Mouse (Mus musculus): ENCODE data around the gene Chd4.
A peak's percentile ranks its signal among the peaks of the same experiment; 100 is the strongest.

The Chd4 gene

GRCm38 (mm10) chr6:125137002-125137671, 41.4 kb downstream of the Chd4 start:
- peak in 1 of 2 experiments; percentile 67 for DNase-seq (ENCODE audit: inconsistent age in 2 of 2, low spot score in 1 of 2)

DNA sequence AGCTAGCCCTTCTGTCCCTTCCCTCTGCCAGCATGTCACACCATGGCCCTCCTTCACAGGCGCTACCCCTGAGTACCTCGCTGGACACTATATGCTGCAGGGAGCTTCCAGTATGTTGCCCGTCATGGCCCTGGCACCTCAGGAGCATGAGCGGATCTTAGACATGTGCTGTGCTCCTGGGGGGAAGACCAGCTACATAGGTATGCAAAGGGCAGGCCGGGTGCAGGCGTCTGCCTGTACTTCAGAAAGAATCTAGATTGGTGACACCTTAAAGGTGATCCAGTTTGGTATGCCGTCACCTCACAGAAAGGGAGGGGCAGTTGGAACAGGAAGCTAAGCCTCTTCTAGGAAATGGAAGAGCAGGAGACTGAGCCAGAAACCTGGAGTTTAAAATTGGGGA, 44.0 kb downstream of the Chd4 start:
- no peak for DNase-seq (ENCODE audit: inconsistent age in 2 of 2, low spot score in 1 of 2)

DNA sequence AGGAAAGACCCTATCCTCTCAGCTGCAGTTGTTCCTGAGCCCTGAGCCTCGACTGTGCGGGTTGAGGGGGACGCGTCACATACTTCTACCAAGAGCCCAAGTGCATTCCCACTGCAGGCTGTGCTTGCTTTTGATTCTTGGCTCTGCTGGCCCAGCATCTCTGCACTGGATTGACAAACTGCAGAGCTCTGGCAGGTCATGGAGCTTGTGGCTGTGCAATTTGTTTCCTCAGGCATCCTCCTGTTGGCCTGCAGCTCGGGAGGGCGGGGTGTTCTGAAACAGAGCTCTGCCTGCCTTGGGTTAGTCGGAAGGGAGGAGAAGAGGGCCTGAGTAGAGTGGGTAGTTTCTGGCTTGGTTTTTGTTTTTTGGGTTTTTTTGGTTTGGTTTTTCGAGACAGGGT, 46.7 kb downstream of the Chd4 start:
- no peak for DNase-seq (ENCODE audit: inconsistent age in 2 of 2, low spot score in 1 of 2)

DNA sequence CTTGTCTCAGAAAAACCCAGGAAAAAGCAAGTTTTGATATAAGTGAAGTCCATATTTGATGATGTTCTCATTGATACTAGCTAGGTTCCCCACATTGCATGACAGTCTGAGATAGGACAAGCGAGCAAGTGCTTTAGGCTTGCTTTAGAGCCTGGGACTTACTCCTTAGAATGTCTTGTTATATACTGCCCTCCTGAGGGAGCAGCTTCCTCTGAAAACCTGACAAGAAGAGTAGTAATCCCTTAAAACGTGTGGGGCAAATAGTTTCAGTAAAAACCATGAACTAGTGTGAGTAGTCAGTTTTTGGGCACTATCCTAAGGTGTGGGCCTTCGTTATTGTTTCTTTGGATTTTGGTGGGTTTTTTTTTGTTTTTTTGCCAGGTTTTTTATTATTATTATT, 47.3 kb downstream of the Chd4 start:
- DNase-seq (ENCODE audit: inconsistent age in 2 of 2, low spot score in 1 of 2): no peak

- DNase-seq (ENCODE audit: inconsistent age in 2 of 2, low spot score in 1 of 2): no peak
Observed at GRCm38 (mm10) chr6:125143904-125144303, 48.1 kb downstream of the Chd4 start.

DNA sequence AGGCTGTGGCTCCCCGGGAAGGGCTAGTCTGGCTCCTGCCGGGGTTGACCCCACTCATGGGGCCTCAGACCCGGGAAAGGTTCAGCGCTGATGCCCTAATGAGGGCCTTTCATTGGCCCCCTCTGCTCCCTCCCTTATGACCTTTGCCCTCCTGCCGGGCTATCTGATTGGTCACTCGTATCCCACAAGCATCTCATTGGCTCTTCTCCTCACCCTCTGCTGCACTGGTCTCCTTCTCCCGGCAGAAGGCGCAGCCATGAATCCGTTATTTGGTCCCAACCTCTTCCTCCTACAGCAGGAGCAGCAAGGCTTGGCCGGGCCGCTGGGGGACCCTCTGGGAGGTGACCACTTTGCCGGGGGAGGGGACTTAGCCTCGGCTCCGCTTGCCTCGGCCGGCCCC, 49.2 kb downstream of the Chd4 start, which contains the start of gene Iffo1:
Iffo1 (plus strand) TSS at position 241 of the 400 bp plus-strand sequence.
- peak; percentile 93 to 97 for DNase-seq (ENCODE audit: inconsistent age in 2 of 2, low spot score in 1 of 2)

- no peak for DNase-seq (ENCODE audit: inconsistent age in 2 of 2, low spot score in 1 of 2)
Observed at GRCm38 (mm10) chr6:125145479-125145951, 49.7 kb downstream of the Chd4 start.

DNA sequence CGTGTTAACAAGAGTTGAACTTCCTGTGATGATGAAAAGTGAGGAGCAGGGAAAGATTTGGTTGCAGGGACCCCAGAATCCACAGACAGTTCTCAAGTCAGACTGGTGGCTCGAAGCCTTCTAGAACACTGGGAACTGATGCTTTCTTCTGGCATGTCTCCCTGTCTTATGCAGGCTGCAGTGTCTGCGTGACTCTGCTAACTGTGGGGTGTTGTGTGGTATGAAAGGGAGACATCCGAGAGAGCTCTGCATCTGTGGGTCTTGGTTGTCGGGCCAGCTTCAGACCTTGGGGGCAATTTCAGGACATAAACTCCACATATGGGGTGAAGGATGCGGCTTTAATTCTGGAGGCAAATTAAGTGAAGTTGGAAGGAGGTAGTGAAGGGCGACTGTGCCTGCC, 50.4 kb downstream of the Chd4 start:
- DNase-seq (ENCODE audit: inconsistent age in 2 of 2, low spot score in 1 of 2): no peak

DNA sequence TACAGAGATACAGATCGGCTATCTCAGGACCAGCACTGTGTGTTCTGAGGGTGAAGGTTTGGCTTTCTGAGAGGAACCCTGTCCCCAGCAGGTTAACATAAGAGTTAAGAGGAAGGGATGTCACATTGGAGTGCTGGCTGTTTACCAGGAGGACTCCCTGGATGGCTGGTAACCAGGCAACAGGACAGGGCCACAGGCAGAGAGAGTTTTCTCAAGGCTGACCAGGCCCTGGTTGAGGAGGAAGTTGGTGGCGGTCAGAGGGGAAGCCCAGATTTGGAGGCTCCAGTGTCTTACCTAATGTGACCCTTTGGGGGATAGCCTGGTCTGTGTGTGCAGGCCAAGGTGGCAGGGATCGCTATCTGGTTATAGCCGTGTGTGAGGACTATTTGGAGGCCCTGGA, 51.0 kb downstream of the Chd4 start:
- peak; percentile 74 to 87 for DNase-seq (ENCODE audit: inconsistent age in 2 of 2, low spot score in 1 of 2)

DNA sequence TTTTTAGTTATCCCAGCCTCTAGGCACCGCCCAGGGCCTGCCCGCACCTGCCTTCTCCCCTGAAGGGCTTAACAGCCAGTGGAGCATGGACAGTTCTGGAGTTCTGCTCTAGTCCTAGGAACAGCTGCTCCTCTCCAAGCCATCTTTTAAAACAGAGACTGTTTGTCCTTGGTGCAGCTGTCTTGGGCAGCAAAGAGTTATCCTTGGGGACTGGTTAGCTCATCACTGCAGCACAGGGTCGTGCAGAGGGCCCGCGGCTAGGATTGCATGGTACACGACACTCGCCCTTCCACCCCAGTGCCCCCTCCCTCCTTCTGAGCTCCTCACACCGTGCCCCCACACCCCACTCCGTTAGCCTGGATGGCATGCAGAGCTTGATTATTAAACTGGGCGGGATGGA, 51.5 kb downstream of the Chd4 start:
- DNase-seq (ENCODE audit: inconsistent age in 2 of 2, low spot score in 1 of 2): no peak

DNA sequence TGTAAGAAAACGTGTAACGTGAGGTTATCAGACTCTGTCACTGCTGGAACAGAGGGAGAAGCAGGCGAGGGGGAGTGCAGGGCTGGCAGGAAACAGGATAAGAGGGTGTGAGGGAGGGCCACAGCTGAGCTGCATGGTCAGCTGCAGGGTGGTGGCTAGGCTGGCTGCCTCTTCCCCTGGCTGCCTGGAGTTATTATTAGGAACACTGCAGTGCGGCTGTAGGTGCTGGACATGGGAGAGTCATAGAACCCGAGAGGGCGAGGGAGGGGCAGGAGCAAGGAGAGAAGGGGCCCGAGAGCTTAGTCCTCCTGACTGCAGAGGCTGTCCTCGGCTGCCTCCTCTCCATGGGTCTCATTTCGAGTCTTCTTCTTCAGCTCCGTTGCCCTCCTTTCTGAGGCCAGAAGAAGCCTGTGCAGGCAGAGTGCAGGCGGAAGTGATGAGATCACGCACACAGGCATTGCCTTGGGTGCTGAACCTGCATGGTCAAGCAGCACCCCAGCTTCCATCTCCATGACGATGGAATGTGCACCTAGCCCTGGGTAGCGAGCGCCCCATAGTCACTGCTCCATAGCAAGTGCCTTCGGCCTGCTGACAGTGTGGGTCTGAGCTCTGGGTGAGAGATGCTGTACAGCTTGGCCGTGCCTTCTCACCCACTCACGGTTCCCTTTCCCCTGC, 52.6 kb downstream of the Chd4 start:
- peak; percentile 62 to 76 for DNase-seq (ENCODE audit: inconsistent age in 2 of 2, low spot score in 1 of 2)

- peak in 1 of 2 experiments; percentile 65 for DNase-seq (ENCODE audit: inconsistent age in 2 of 2, low spot score in 1 of 2)
Observed at GRCm38 (mm10) chr6:125148926-125149568, 53.3 kb downstream of the Chd4 start.

GRCm38 (mm10) chr6:125149569-125149950, 53.8 kb downstream of the Chd4 start:
- no peak for DNase-seq (ENCODE audit: inconsistent age in 2 of 2, low spot score in 1 of 2)

DNA sequence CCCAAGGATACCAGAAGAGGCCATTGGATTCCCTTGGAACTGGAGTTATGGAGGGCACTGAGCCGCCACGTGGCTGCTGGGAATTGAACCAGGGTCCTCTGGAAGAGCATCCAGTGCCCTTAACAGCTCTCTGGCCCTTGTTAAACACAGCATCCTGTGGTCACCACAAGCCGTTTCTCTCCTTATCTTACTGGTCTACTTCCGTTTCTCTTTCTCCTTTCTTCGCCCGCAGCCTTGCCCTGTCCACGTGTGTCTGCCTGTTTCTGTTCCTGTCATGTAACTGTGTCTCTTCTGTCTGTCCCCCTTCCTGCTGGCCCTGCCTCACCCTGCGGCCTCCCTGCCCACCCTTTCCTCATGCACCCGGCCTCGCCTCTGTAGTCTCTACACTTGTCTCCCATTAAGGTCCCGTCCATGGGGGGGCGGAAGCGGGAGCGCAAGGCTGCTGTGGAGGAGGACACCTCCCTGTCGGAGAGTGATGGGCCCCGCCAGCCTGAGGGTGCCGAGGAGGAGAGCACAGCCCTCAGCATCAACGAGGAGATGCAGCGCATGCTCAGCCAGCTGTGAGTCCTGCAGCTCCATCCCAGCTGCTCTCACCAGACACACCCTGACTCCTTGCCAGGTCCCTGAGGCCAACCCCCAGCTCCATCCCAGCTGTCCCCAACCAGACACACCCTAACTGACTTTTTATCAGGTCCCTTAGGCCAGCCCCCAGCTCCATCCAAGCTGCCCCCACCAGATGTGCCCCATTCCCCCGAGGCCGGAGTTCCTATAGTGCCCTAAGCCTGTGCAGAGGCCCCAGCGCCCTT, 56.6 kb downstream of the Chd4 start:
- DNase-seq (ENCODE audit: inconsistent age in 2 of 2, low spot score in 1 of 2): no peak

- no peak for DNase-seq (ENCODE audit: inconsistent age in 2 of 2, low spot score in 1 of 2)
Observed at GRCm38 (mm10) chr6:125153018-125153389, 57.2 kb downstream of the Chd4 start.

- DNase-seq (ENCODE audit: inconsistent age in 2 of 2, low spot score in 1 of 2): no peak
Observed at GRCm38 (mm10) chr6:125153682-125154081, 57.9 kb downstream of the Chd4 start.

GRCm38 (mm10) chr6:125154550-125154949, 58.8 kb downstream of the Chd4 start:
- DNase-seq (ENCODE audit: inconsistent age in 2 of 2, low spot score in 1 of 2): peak in 1 of 2 experiments; percentile 42

- DNase-seq (ENCODE audit: inconsistent age in 2 of 2, low spot score in 1 of 2): no peak
Observed at GRCm38 (mm10) chr6:125155262-125155661, 59.5 kb downstream of the Chd4 start.

DNA sequence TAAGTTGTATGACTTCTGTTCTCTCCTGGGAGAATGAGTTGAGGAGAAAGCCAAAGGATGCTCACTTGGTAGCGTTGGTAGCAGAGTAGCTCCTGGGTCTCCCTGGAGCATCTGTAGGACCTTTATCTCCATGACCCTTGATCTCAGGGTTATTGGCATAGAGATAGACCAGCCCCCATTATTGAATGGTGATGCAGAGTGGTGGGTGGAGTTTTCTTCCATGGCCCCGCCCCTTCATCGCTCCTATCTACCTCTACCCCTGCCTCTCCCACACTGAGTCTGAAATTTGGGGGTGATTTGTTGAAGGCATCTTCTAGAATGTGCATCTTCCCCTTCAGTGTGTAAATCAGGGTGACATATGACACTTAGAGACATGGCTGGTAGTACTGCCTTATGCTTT, 60.7 kb downstream of the Chd4 start:
- DNase-seq (ENCODE audit: inconsistent age in 2 of 2, low spot score in 1 of 2): no peak

- no peak for DNase-seq (ENCODE audit: inconsistent age in 2 of 2, low spot score in 1 of 2)
Observed at GRCm38 (mm10) chr6:125156903-125157614, 61.3 kb downstream of the Chd4 start.

Data from adrenal gland, adult (tissue).